Mouse (Mus musculus): Measurements from ENCODE around the gene Mgst1. TPM values are rescaled to one million over a fixed set of nuclear protein-coding genes. Genes with fewer than 3 reads are reported as not detected.

Mgst1 gene
- polyA plus RNA-seq (2012; fragmentation: generic; extraction: Trizol), result 2.1 TPM
- long read RNA-seq, experiment 1, transcript Mgst1-201 (4 exons, 1,167 nt), result major isoform, 11 of 11 reads
- long read RNA-seq, experiment 1, partial matches to known transcripts, result 0 of 11 reads
- long read RNA-seq, experiment 1, other reads (novel, unspliced or antisense), result 0 of 11 reads
- long read RNA-seq, experiment 2, result 0 reads

DNA sequence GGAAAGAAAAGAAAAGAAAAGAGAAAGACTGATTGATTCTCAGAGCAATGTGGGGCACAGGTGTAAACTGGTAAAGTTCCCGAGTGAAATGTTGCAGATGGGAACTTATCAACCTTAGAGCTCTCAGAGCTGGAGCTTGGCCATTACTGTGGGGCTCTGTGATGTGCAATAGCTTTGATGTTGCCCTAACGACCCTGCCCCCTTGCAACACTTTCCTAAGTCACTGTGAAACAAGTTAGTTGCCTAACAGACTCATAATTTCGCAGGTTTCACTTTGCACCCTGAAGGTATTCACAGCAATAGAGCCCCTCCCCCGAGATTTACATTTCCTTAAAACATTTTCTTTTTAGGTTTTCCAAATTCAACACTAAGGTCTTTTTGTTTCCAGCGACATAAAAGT is at the start of gene Mgst1:
TSS of gene Mgst1 (plus strand) at position 387 of the 400 bp plus-strand sequence.
- H3K27me3 ChIP-seq (ENCODE audit: control insufficient read depth, insufficient read depth, insufficient read length), result no peaks in the 10 kb centered on the region
- H3ac ChIP-seq (ENCODE audit: control insufficient read depth, insufficient read length, low read depth), result no peak within 1 kb of the TSS
- H3K79me3 ChIP-seq (ENCODE audit: low read depth), result no peaks in the 10 kb centered on the region
- no peaks in the 10 kb centered on the region for H3K36me3 ChIP-seq (ENCODE audit: control insufficient read depth, insufficient read depth)
- TF ChIP-seq CEBPB (IDR thresholded peaks at IDR 0.05; ENCODE audit: low read depth) (no peak), MYOG (IDR thresholded peaks at IDR 0.05; ENCODE audit: control insufficient read depth, extremely low read depth, insufficient read length) (no peak), CTCF (IDR thresholded peaks at IDR 0.05; ENCODE audit: control insufficient read depth, insufficient read depth, insufficient read length) (no peak), MAX (IDR thresholded peaks at IDR 0.05) (no peak), USF1 (IDR thresholded peaks at IDR 0.05; ENCODE audit: low read depth) (no peak), FOSL1 (IDR thresholded peaks at IDR 0.05; ENCODE audit: insufficient read depth, low read length, poor library complexity, severe bottlenecking) (no peak), MYOD1 (IDR thresholded peaks at IDR 0.05; ENCODE audit: control insufficient read depth, insufficient read length, low read depth) (no peak)
- peak within 1 kb of the TSS; percentile 14 for H3K4me3 ChIP-seq (ENCODE audit: insufficient read depth, poor library complexity, severe bottlenecking)
- H3K79me2 ChIP-seq (ENCODE audit: control insufficient read depth, insufficient read depth), result no peaks in the 10 kb centered on the region

DNA sequence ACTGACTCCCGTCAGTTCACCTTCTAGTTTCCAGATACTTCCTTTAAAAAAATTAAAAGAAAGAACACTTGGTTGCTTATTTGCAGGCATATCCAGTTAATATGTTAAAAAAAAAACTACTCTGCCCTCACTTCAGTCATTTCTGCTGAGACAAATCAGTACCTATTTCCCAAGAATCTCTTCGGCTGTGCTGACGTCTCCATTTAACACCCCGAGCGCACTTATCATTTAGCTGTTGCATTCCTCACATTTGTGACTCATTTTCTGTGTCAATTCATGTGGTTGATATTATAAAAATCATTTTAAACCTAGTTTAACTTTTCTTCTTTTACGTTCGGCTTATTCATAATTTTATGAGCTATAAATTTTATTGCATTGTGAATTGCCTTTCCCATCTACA is 47.7 kb upstream of the Mgst1 start:
- Histone ChIP-seq H3K4me3 (ENCODE audit: insufficient read depth, poor library complexity, severe bottlenecking) (no peak overlapping the region), H3K79me2 (ENCODE audit: control insufficient read depth, insufficient read depth) (no peaks in the 10 kb centered on the region), H3ac (ENCODE audit: control insufficient read depth, insufficient read length, low read depth) (no peak overlapping the region), H3K27me3 (ENCODE audit: control insufficient read depth, insufficient read depth, insufficient read length) (no peaks in the 10 kb centered on the region), H3K36me3 (ENCODE audit: control insufficient read depth, insufficient read depth) (no peaks in the 10 kb centered on the region), H3K79me3 (ENCODE audit: low read depth) (no peaks in the 10 kb centered on the region)
- TF ChIP-seq USF1 (IDR thresholded peaks at IDR 0.05; ENCODE audit: low read depth) (no peak), MYOG (IDR thresholded peaks at IDR 0.05; ENCODE audit: control insufficient read depth, extremely low read depth, insufficient read length) (no peak), CTCF (IDR thresholded peaks at IDR 0.05; ENCODE audit: control insufficient read depth, insufficient read depth, insufficient read length) (no peak), FOSL1 (IDR thresholded peaks at IDR 0.05; ENCODE audit: insufficient read depth, low read length, poor library complexity, severe bottlenecking) (no peak), MAX (IDR thresholded peaks at IDR 0.05) (no peak), CEBPB (IDR thresholded peaks at IDR 0.05; ENCODE audit: low read depth) (no peak), MYOD1 (IDR thresholded peaks at IDR 0.05; ENCODE audit: control insufficient read depth, insufficient read length, low read depth) (no peak)

DNA sequence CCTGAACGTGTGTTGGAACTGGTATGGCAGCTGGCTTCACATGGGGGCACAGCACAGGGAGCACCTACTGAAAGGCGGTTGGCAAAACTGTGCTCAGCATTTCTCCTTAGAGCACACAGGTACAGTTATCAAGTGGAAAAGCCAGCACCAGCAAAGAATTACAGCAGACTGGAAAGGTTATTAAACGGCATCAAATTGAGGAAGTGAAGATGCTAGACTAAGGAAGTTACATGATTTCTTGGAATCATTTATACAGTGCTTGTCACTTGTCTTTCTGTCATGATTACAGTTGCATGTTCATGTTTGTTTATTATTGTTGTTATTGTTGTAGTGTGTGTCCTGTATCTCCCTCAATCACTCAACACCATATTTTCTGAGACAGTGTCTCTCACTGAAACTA is 45.1 kb upstream of the Mgst1 start:
- H3K4me3 ChIP-seq (ENCODE audit: insufficient read depth, poor library complexity, severe bottlenecking), result no peak overlapping the region
- TF ChIP-seq CEBPB (IDR thresholded peaks at IDR 0.05; ENCODE audit: low read depth) (no peak), MYOD1 (IDR thresholded peaks at IDR 0.05; ENCODE audit: control insufficient read depth, insufficient read length, low read depth) (no peak), CTCF (IDR thresholded peaks at IDR 0.05; ENCODE audit: control insufficient read depth, insufficient read depth, insufficient read length) (no peak), MAX (IDR thresholded peaks at IDR 0.05) (no peak), MYOG (IDR thresholded peaks at IDR 0.05; ENCODE audit: control insufficient read depth, extremely low read depth, insufficient read length) (no peak), FOSL1 (IDR thresholded peaks at IDR 0.05; ENCODE audit: insufficient read depth, low read length, poor library complexity, severe bottlenecking) (no peak), USF1 (IDR thresholded peaks at IDR 0.05; ENCODE audit: low read depth) (no peak)
- no peaks in the 10 kb centered on the region for H3K36me3 ChIP-seq (ENCODE audit: control insufficient read depth, insufficient read depth)
- H3K79me3 ChIP-seq (ENCODE audit: low read depth), result no peaks in the 10 kb centered on the region
- no peaks in the 10 kb centered on the region for H3K79me2 ChIP-seq (ENCODE audit: control insufficient read depth, insufficient read depth)
- H3ac ChIP-seq (ENCODE audit: control insufficient read depth, insufficient read length, low read depth), result no peak overlapping the region
- H3K27me3 ChIP-seq (ENCODE audit: control insufficient read depth, insufficient read depth, insufficient read length), result no peaks in the 10 kb centered on the region

DNA sequence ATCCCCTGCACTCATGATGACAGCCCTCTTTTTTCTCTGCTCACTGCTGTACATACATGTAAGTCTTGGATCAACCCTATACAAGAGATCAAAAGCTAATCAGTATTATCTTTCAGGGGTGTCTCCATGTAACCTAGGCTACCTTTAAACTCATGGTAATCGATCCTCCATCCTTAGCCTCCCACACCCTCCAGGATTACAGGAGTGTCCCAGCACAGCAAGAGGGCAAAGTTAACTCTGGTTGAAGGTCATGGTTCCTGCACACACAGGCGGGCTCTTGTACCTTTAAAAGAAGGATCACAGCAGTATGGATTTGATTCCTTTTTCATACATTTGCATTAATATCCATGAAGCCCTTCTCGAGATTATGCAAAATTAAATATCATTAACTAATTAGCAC is 40.5 kb upstream of the Mgst1 start:
- Histone ChIP-seq H3K79me2 (ENCODE audit: control insufficient read depth, insufficient read depth) (no peaks in the 10 kb centered on the region), H3K36me3 (ENCODE audit: control insufficient read depth, insufficient read depth) (no peaks in the 10 kb centered on the region), H3K27me3 (ENCODE audit: control insufficient read depth, insufficient read depth, insufficient read length) (no peaks in the 10 kb centered on the region), H3K4me3 (ENCODE audit: insufficient read depth, poor library complexity, severe bottlenecking) (no peak overlapping the region), H3K79me3 (ENCODE audit: low read depth) (no peaks in the 10 kb centered on the region), H3ac (ENCODE audit: control insufficient read depth, insufficient read length, low read depth) (no peak overlapping the region)
- TF ChIP-seq CTCF (IDR thresholded peaks at IDR 0.05; ENCODE audit: control insufficient read depth, insufficient read depth, insufficient read length), result no peak
- no peak for TF ChIP-seq MYOD1 (IDR thresholded peaks at IDR 0.05; ENCODE audit: control insufficient read depth, insufficient read length, low read depth)
- TF ChIP-seq FOSL1 (IDR thresholded peaks at IDR 0.05; ENCODE audit: insufficient read depth, low read length, poor library complexity, severe bottlenecking), result no peak
- TF ChIP-seq MAX (IDR thresholded peaks at IDR 0.05), result no peak
- TF ChIP-seq CEBPB (IDR thresholded peaks at IDR 0.05; ENCODE audit: low read depth), result no peak
- no peak for TF ChIP-seq USF1 (IDR thresholded peaks at IDR 0.05; ENCODE audit: low read depth)
- no peak for TF ChIP-seq MYOG (IDR thresholded peaks at IDR 0.05; ENCODE audit: control insufficient read depth, extremely low read depth, insufficient read length)

DNA sequence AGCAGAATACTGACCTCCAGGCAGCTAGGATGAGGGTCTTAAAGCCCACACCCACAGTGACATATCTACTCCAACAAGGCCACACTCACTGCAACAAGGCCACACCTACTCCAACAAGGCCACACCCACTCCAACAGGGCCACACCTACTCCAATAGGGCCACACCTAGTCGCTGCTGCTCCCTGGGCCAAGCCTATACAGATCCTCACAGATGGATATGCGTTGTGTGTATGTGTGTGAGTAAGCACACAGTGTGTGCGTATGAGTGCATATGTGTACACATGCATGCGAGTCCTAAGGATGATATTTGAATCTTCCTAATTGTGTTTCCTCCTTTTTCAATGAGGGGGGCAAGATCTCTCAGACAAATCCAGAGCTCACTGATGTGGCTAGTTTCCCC is 38.3 kb upstream of the Mgst1 start:
- H3K79me3 ChIP-seq (ENCODE audit: low read depth), result no peaks in the 10 kb centered on the region
- H3K79me2 ChIP-seq (ENCODE audit: control insufficient read depth, insufficient read depth), result no peaks in the 10 kb centered on the region
- no peaks in the 10 kb centered on the region for H3K27me3 ChIP-seq (ENCODE audit: control insufficient read depth, insufficient read depth, insufficient read length)
- no peak overlapping the region for H3K4me3 ChIP-seq (ENCODE audit: insufficient read depth, poor library complexity, severe bottlenecking)
- no peak overlapping the region for H3ac ChIP-seq (ENCODE audit: control insufficient read depth, insufficient read length, low read depth)
- H3K36me3 ChIP-seq (ENCODE audit: control insufficient read depth, insufficient read depth), result no peaks in the 10 kb centered on the region
- TF ChIP-seq MYOD1 (IDR thresholded peaks at IDR 0.05; ENCODE audit: control insufficient read depth, insufficient read length, low read depth), result no peak
- no peak for TF ChIP-seq CTCF (IDR thresholded peaks at IDR 0.05; ENCODE audit: control insufficient read depth, insufficient read depth, insufficient read length)
- TF ChIP-seq MAX (IDR thresholded peaks at IDR 0.05), result no peak
- TF ChIP-seq CEBPB (IDR thresholded peaks at IDR 0.05; ENCODE audit: low read depth), result no peak
- TF ChIP-seq FOSL1 (IDR thresholded peaks at IDR 0.05; ENCODE audit: insufficient read depth, low read length, poor library complexity, severe bottlenecking), result no peak
- TF ChIP-seq MYOG (IDR thresholded peaks at IDR 0.05; ENCODE audit: control insufficient read depth, extremely low read depth, insufficient read length), result no peak
- TF ChIP-seq USF1 (IDR thresholded peaks at IDR 0.05; ENCODE audit: low read depth), result no peak

Measured in C2C12 (cell line).